Mouse (Mus musculus) MEL (cell line): ENCODE measurements around the gene Ncam1. TPM values are rescaled to one million over a fixed set of nuclear protein-coding genes. Genes with fewer than 3 reads are reported as not detected.

Source experiments
- DNase-seq: peaks from one replicate; pipeline ENCODE4 v3.0.0; 2011; ENCODE audit warnings: low read depth, low spot score
- H3K27ac ChIP-seq: 2 replicates; pipeline ENCODE4 v1.5.1; 2012; ENCODE audit warnings: low read depth, mild to moderate bottlenecking, control low read depth, low read length, moderate library complexity; ENCODE audit not compliant: control insufficient read depth
- H3K27me3 ChIP-seq, 2 experiments: fragments of 150-350 bp in 1 of 2; sonication (generic) in 1 of 2; 2 replicates each; pipeline ENCODE4 v1.6.1; 2012; ENCODE audit warnings: low read length in 2 of 2, mild to moderate bottlenecking in 2 of 2, improper control_type of control experiment in 1 of 2, moderate library complexity in 1 of 2; ENCODE audit not compliant: insufficient read depth in 2 of 2, control insufficient read depth in 1 of 2
- H3K36me3 ChIP-seq, 2 experiments: 2 replicates each; pipeline ENCODE4 v1.6.1; 2012 to 2014; ENCODE audit warnings: low read length in 2 of 2, improper control_type of control experiment in 1 of 2, inconsistent platforms in 1 of 2, mild to moderate bottlenecking in 1 of 2; ENCODE audit not compliant: insufficient read depth in 2 of 2, control insufficient read depth in 1 of 2
- H3K4me1 ChIP-seq, 2 experiments: fragments of 150-350 bp in 1 of 2; sonication (generic) in 1 of 2; 2 replicates each; pipeline ENCODE4 v1.6.1; 2012; ENCODE audit warnings: low read length in 2 of 2, improper control_type of control experiment in 1 of 2, mild to moderate bottlenecking in 1 of 2; ENCODE audit not compliant: insufficient read depth in 2 of 2, control insufficient read depth in 1 of 2
- H3K4me3 ChIP-seq, 2 experiments: fragments of 150-350 bp in 1 of 2; sonication (generic) in 1 of 2; 2 replicates each; pipeline ENCODE4 v1.5.1; 2012; ENCODE audit warnings: low read depth in 2 of 2, low read length in 2 of 2, mild to moderate bottlenecking in 2 of 2, moderate library complexity in 2 of 2, control low read depth in 1 of 2, improper control_type of control experiment in 1 of 2; ENCODE audit not compliant: control insufficient read depth in 1 of 2, insufficient read depth in 1 of 2
- H3K79me2 ChIP-seq: 2 replicates; pipeline ENCODE4 v1.6.1; 2012; ENCODE audit warnings: mild to moderate bottlenecking, low read length, moderate library complexity; ENCODE audit not compliant: control insufficient read depth, poor library complexity, insufficient read depth
- H3K9ac ChIP-seq: 2 replicates; pipeline ENCODE4 v1.6.1; 2012; ENCODE audit warnings: low read depth, mild to moderate bottlenecking, control low read depth, low read length, moderate library complexity; ENCODE audit not compliant: control insufficient read depth, poor library complexity, severe bottlenecking
- H3K9me3 ChIP-seq: fragments of 150-350 bp; sonication (generic); replicated peaks from 2 replicates; pipeline ENCODE4 v1.6.1; 2012; ENCODE audit warnings: mild to moderate bottlenecking, low read length, improper control_type of control experiment, moderate library complexity; ENCODE audit not compliant: insufficient read depth
- CTCF ChIP-seq, 3 experiments: IDR thresholded peaks in 2 of 3; conservative IDR thresholded peaks in 1 of 3; 2 replicates each; pipeline ENCODE4 v1.5.1; 2011 to 2012; ENCODE audit warnings: low read length in 3 of 3, low read depth in 2 of 3, mild to moderate bottlenecking in 2 of 3, improper control_type of control experiment in 1 of 3, inconsistent platforms in 1 of 3, mixed read lengths in 1 of 3, moderate library complexity in 1 of 3; ENCODE audit not compliant: control insufficient read depth in 1 of 3, insufficient read depth in 1 of 3, poor library complexity in 1 of 3, severe bottlenecking in 1 of 3
- E2F4 ChIP-seq: IDR thresholded peaks from 2 replicates; pipeline ENCODE4 v1.6.1; 2011; ENCODE audit warnings: low read depth, low read length, improper control_type of control experiment, borderline replicate concordance
- EP300 ChIP-seq, 2 experiments: IDR thresholded peaks; 2 replicates each; pipeline ENCODE4 v1.6.1; 2011; ENCODE audit warnings: improper control_type of control experiment in 2 of 2, low read length in 2 of 2, low read depth in 1 of 2, mild to moderate bottlenecking in 1 of 2
- JUND ChIP-seq: IDR thresholded peaks from 2 replicates; pipeline ENCODE4 v1.6.1; 2011; ENCODE audit warnings: low read depth, mild to moderate bottlenecking, improper control_type of control experiment, low read length
- KAT2A ChIP-seq: conservative IDR thresholded peaks from 2 replicates; pipeline ENCODE4 v1.6.1; 2012; ENCODE audit warnings: low read depth, low read length, improper control_type of control experiment, inconsistent platforms
- MAFK ChIP-seq: IDR thresholded peaks from 2 replicates; pipeline ENCODE4 v1.6.1; 2011; ENCODE audit warnings: low read depth, mild to moderate bottlenecking, low read length, improper control_type of control experiment, borderline replicate concordance
- MAX ChIP-seq: IDR thresholded peaks from 2 replicates; pipeline ENCODE4 v1.6.1; 2011; ENCODE audit warnings: low read length, improper control_type of control experiment
- MAZ ChIP-seq: IDR thresholded peaks from 2 replicates; pipeline ENCODE4 v1.6.1; 2012; ENCODE audit warnings: low read depth, mild to moderate bottlenecking, inconsistent platforms, low read length, improper control_type of control experiment
- MEF2A ChIP-seq: IDR thresholded peaks from 2 replicates; pipeline ENCODE4 v1.6.1; 2014; ENCODE audit warnings: low read depth, mild to moderate bottlenecking, inconsistent platforms, low read length, improper control_type of control experiment; ENCODE audit not compliant: poor library complexity, insufficient replicate concordance, severe bottlenecking; ENCODE audit errors: extremely low read depth
- MXI1 ChIP-seq: IDR thresholded peaks from 2 replicates; pipeline ENCODE4 v1.6.1; 2011; ENCODE audit warnings: mild to moderate bottlenecking, low read depth, low read length, improper control_type of control experiment
- MYB ChIP-seq: IDR thresholded peaks from 2 replicates; pipeline ENCODE4 v1.6.1; 2011; ENCODE audit warnings: mild to moderate bottlenecking, low read depth, low read length, improper control_type of control experiment
- NRF1 ChIP-seq: IDR thresholded peaks from 2 replicates; pipeline ENCODE4 v1.6.1; 2014; ENCODE audit warnings: low read depth, mild to moderate bottlenecking, inconsistent platforms, low read length, improper control_type of control experiment, moderate library complexity; ENCODE audit not compliant: poor library complexity, insufficient read depth, severe bottlenecking
- RCOR1 ChIP-seq: IDR thresholded peaks from 2 replicates; pipeline ENCODE4 v1.6.1; 2012; ENCODE audit warnings: low read depth, mild to moderate bottlenecking, inconsistent platforms, low read length, improper control_type of control experiment
- SIN3A ChIP-seq: IDR thresholded peaks from 2 replicates; pipeline ENCODE4 v1.6.1; 2012; ENCODE audit warnings: low read length, improper control_type of control experiment, inconsistent platforms
- TCF12 ChIP-seq: IDR thresholded peaks from 2 replicates; pipeline ENCODE4 v1.6.1; 2014; ENCODE audit warnings: low read depth, mild to moderate bottlenecking, inconsistent platforms, low read length, improper control_type of control experiment, moderate library complexity
- USF2 ChIP-seq, 2 experiments: IDR thresholded peaks; 2 replicates each; pipeline ENCODE4 v1.6.1; 2011 to 2012; ENCODE audit warnings: improper control_type of control experiment in 2 of 2, low read length in 2 of 2, borderline replicate concordance in 1 of 2, inconsistent platforms in 1 of 2, low read depth in 1 of 2, mild to moderate bottlenecking in 1 of 2; ENCODE audit not compliant: insufficient read depth in 1 of 2
- polyA plus RNA-seq, 2 experiments: library from polyadenylated mRNA; stranded (reverse) in 1 of 2; unstranded in 1 of 2; fragments of >175 nt in 1 of 2; fragments of >200 nt in 1 of 2; gene quantifications; 2 replicates each; pipeline versions ENCODE4 v1.2.1 to v1.2.4; 2012; ENCODE audit warnings: low replicate concordance in 2 of 2, low read depth in 1 of 2; ENCODE audit not compliant: insufficient read length in 2 of 2, insufficient read depth in 1 of 2, missing spikeins in 1 of 2
- total RNA-seq: library from RNA; depleted of rRNA; stranded (reverse); fragments of 300-350 nt; gene quantifications from 2 replicates; pipeline ENCODE4 v1.2.3, GENCODE M21; 2012

Ncam1 gene
- total and polyA plus RNA-seq, 3 experiments = not detected

- DNase-seq = no peak
Observed at GRCm38 (mm10) chr9:49624910-49625309, 173.8 kb downstream of the Ncam1 start.

DNA sequence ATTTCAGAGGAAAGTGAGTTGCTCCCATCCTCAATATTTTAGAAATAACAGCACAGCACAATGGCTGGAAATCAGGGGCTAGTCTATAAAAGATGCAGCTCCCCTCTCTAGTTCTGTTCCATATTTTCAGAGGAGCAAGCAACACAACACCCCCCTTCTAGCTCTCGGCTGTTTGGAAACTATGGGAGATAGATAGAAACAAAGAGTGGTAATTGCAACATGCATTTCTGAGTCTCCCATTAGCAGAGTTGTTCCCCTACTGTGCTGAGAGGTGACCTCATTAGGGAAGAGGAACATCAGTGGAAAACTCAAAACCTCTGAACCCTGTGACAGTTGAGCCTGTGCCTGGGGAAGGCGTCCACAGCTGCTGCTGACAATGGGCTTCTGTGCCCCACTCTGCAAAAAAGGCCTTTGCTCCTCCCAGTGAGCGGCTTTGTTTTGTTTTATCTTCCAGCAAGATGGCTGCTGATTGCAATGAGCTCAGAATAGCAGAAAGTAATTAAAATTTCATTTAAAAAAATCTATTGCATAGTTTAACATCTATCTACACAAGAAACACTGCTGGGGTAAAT lies 174.7 kb downstream of the Ncam1 start:
- Histone ChIP-seq H3K27ac (no peak overlapping the region), H3K4me1 (no peaks in the 10 kb centered on the region), H3K4me3 (no peak overlapping the region), H3K36me3 (no peaks in the 10 kb centered on the region), H3K9ac (no peak overlapping the region), H3K9me3 (no peaks in the 10 kb centered on the region), H3K79me2 (no peaks in the 10 kb centered on the region), H3K27me3 (no peaks in the 10 kb centered on the region)
- TF ChIP-seq KAT2A (no peak), MYB (no peak), NRF1 (no peak), TCF12 (no peak), JUND (no peak), SIN3A (no peak)
- no peak for DNase-seq

More at GRCm38 (mm10) chr9:49624910-49625309, 173.8 kb downstream of the Ncam1 start:
- H3K4me1 ChIP-seq = no peaks in the 10 kb centered on the region
- H3K4me3 ChIP-seq = no peak overlapping the region
- H3K27me3 ChIP-seq = no peaks in the 10 kb centered on the region
- TF ChIP-seq RCOR1 (no peak), MAX (no peak), EP300 (IDR thresholded peaks at IDR 0.05; ENCODE audit: low read depth in 1 of 2, low read length in 2 of 2) (no peak), E2F4 (no peak), CTCF (IDR thresholded peaks at IDR 0.05 in 2 of 3, conservative IDR thresholded peaks at IDR 0.05 in 1 of 3; ENCODE audit: control insufficient read depth in 1 of 3, insufficient read depth in 1 of 3, low read depth in 2 of 3, low read length in 3 of 3, poor library complexity in 1 of 3, severe bottlenecking in 1 of 3) (no peak), MAZ (no peak), MAFK (no peak)
- TF ChIP-seq, all 39 proteins: peak for 0
- H3K36me3 ChIP-seq = no peaks in the 10 kb centered on the region
- H3K9me3 ChIP-seq = no peaks in the 10 kb centered on the region
- H3K27ac ChIP-seq = no peak overlapping the region
- H3K79me2 ChIP-seq = no peaks in the 10 kb centered on the region
- H3K9ac ChIP-seq = no peak overlapping the region

DNA sequence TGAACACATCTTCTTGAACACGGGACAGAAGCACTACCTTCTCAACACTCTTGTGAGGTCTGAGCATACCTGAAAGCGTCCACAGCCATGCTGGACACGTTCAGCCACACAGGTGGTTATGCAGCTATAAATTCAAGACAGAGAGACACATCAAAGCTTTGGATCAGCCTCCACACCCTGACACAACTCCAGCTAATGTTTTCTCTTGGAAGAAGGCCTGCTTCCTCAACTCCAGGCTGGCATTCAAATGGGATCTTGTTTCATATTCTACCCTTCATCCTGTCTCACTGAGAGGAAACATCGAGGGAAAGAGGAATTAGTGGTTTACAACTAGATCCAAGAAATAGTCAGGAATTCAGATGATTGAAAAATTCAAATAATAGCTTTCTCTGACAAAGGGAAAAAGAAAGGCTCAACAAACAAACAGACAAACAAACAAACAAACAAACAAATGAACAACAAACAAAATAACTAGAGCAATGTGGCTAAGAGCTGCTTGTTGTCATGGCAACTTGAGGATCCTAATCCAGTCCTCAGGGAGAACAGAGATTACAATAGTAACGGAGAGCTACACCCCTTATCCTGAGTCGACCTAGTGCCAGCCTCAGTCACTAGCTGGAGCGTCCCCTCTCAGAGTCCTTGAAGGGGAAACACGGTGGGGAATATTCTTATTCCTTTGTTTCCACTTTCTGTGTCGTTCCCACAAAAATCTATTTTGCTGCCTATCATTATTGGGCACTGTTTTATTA lies 175.6 kb downstream of the Ncam1 start:
- H3K36me3 ChIP-seq = no peaks in the 10 kb centered on the region
- no peak overlapping the region for H3K27ac ChIP-seq
- H3K79me2 ChIP-seq = no peaks in the 10 kb centered on the region
- no peaks in the 10 kb centered on the region for H3K9me3 ChIP-seq
- no peaks in the 10 kb centered on the region for H3K27me3 ChIP-seq
- DNase-seq = no peak
- no peaks in the 10 kb centered on the region for H3K4me1 ChIP-seq
- TF ChIP-seq MXI1 (no peak), JUND (no peak), MAX (no peak), USF2 (IDR thresholded peaks at IDR 0.05; ENCODE audit: borderline replicate concordance in 1 of 2, insufficient read depth in 1 of 2, low read depth in 1 of 2, low read length in 2 of 2) (no peak), MEF2A (no peak)
- H3K9ac ChIP-seq = no peak overlapping the region
- H3K4me3 ChIP-seq = no peak overlapping the region
